ENCODE assay signal across 18 mouse cellular contexts in genomic region chr9:14060257-14060656, GRCm38 (mm10).
DNase-seq lines count a peak whose midpoint lies in the region; ATAC-seq and TF ChIP-seq lines count a peak whose summit lies in the region.
"Had no signal": no experiment of that assay in that cellular context is flagged by ENCODE, and none has a peak within 500 bp of the region (broad histone marks: within the 10 kb centered on the region; RNA-seq: fewer than 3 reads in every experiment).

No protein-coding gene starts in this region.

- TF ChIP-seq CTCF in gastrocnemius, adult 2 months (IDR thresholded peaks at IDR 0.05), result no peak

- H3K9ac ChIP-seq in limb, embryonic 12.5 days (replicated peaks), result no peak overlapping the region
- H3K9ac ChIP-seq: embryonic facial prominence, embryonic 13.5 days; forebrain, embryonic 12.5 days had no signal

- H3K4me1 ChIP-seq in limb, embryonic 12.5 days (replicated peaks), result peaks cover 21% of the 10 kb centered on the region; the same call in 1 of the 2 replicates
- peaks cover 11% of the 10 kb centered on the region; the same call in 1 of the 2 replicates for H3K4me1 ChIP-seq in limb, embryonic 10.5 days

- no peak overlapping the region for H3K4me2 ChIP-seq in limb, embryonic 12.5 days
- H3K4me2 ChIP-seq: embryonic facial prominence, embryonic 13.5 days; forebrain, embryonic 12.5 days had no signal

- WGBS in limb, embryonic 12.5 days, result 95% methylated on average over 2 of the region's 2 CpGs
- 92% methylated on average over 2 of the region's 2 CpGs for WGBS in limb, embryonic 10.5 days

- H3K27me3 ChIP-seq in limb, embryonic 12.5 days, result no peaks in the 10 kb centered on the region
- H3K27me3 ChIP-seq in limb, embryonic 10.5 days (ENCODE audit: low read depth, poor library complexity, severe bottlenecking), result no peaks in the 10 kb centered on the region
- H3K27me3 ChIP-seq: embryonic facial prominence, embryonic 13.5 days; forebrain, embryonic 12.5 days had no signal

- no peak overlapping the region for H3K4me3 ChIP-seq in gastrocnemius, adult 2 months
- H3K4me3 ChIP-seq in limb, embryonic 12.5 days (replicated peaks), result no peak overlapping the region
- no peak overlapping the region for H3K4me3 ChIP-seq in limb, embryonic 10.5 days
- H3K4me3 ChIP-seq: embryonic facial prominence, embryonic 13.5 days; forebrain, embryonic 10.5 days; forebrain, embryonic 12.5 days had no signal

- H3K9me3 ChIP-seq in limb, embryonic 12.5 days, result peaks cover 6% of the 10 kb centered on the region
- 0 out of 2 replicates have a peak, but pooled peaks cover 2% of the 10 kb centered on the region for H3K9me3 ChIP-seq in limb, embryonic 10.5 days (replicated peaks)

- no peaks in the 10 kb centered on the region for H3K36me3 ChIP-seq in limb, embryonic 12.5 days
- no peaks in the 10 kb centered on the region for H3K36me3 ChIP-seq in limb, embryonic 10.5 days
- H3K36me3 ChIP-seq: embryonic facial prominence, embryonic 13.5 days; forebrain, embryonic 10.5 days; forebrain, embryonic 12.5 days had no signal

- DNase-seq in gastrocnemius, adult 2 months, result no peak
- no peak for DNase-seq in gastrocnemius, postnatal 25 days
- no peak for DNase-seq in limb, embryonic 10.5 days (ENCODE audit: low spot score)
- peak; percentile 78 for DNase-seq in fat pad, adult 2 months (ENCODE audit: extremely low read depth, low read depth, low spot score)
- no peak for DNase-seq in adrenal gland, adult 18-20 months (ENCODE audit: low spot score in 2 of 2)
- DNase-seq: adrenal gland, adult 8-10 months; adrenal gland, postnatal 14 days; adrenal gland, postnatal 36 days; cerebellum, adult 11-12 months; cerebellum, adult 2 months; cerebellum, adult 9-10 months; cerebellum, postnatal 10 days; cerebellum, postnatal 25 days had no signal

- H3K27ac ChIP-seq in gastrocnemius, adult 2 months, result peak overlapping the region; percentile 8; the same call in 1 of the 2 replicates
- peak overlapping the region; percentile 1; the same call in 1 of the 2 replicates for H3K27ac ChIP-seq in limb, embryonic 12.5 days
- no peak overlapping the region for H3K27ac ChIP-seq in limb, embryonic 10.5 days
- H3K27ac ChIP-seq: forebrain, embryonic 10.5 days; forebrain, embryonic 12.5 days had no signal

- ATAC-seq in limb, embryonic 12.5 days (ENCODE audit: insufficient number of reproducible peaks, insufficient read depth, low FRiP score, low TSS enrichment, low read depth), result no peak
- no peak for ATAC-seq in erythroblast, adult 5-6 weeks (replicated peaks; ENCODE audit: low FRiP score, poor library complexity, severe bottlenecking)

- intact Hi-C loops in gastrocnemius, adult 2 months (cut with DNase I), result loop anchor here (10.0 kb wide), 2 partner anchors 95 to 215 kb away; partner anchors contain the start of gene Sesn3
